Mouse (Mus musculus): ENCODE measurements around the gene Lrrc4. TPM values are rescaled to one million over a fixed set of nuclear protein-coding genes. Genes with fewer than 3 reads are reported as not detected.

The Lrrc4 gene
- under 1 TPM in 1 of 2 experiments, not detected in 1; 0.09 TPM for total RNA-seq (2023)

DNA sequence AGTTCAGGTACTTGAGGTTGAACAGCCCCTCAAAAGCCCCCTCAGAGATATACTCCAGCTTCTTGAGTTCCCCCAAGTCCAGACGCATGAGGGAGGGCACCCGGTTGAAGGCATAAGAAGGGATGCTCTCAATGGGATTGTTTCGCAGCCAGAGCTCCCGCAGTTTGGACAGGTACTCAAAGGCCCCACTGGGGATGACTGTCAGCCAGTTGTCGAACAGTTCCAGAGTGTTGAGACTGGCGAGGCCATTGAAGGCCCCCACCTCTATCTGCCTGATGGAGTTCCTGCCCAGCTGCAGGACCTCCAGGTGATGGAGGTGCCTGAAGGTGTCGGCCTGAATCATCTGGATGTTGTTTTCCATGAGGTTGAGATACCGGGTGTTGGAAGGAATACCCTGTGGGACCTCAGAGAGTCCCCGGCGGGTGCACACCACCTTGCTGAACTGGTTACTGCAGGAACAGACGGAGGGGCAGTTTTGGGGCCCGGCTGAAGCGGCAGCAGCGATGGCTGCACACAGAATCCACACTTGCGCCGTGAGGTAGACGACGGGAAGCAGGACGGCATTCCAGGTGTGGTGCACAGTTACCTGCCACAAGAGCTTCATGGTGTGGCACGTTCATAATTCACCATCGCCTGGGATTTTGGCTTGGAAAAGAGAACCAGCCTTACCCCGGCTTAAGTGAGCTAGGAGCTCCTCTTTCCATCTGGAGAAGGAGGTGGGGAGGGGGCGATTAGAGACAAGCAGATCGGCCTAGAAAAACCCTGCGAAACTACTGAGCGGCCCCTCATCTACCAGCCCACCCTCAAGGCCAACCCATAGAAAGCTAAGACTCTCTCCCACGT, at the start of gene Lrrc4:
TSS of gene Lrrc4 (minus strand) at position 737 of the 843 bp plus-strand sequence.

Other genes starting within 250 kb of the Lrrc4 start
- not detected for gene Lep, start 228.5 kb upstream of the Lrrc4 start, total RNA-seq (2023)

Measured in neutrophil, adult 59 days (primary cell).